Mouse (Mus musculus) liver, embryonic 12.5 days (tissue): Measurements from ENCODE around the gene Flt4. TPM values are rescaled to one million over a fixed set of nuclear protein-coding genes. Genes with fewer than 3 reads are reported as not detected.

Experiments
- ATAC-seq: fragments of 200-750 bp; cut with Nextera tagmentation; 2 replicates; pipeline ENCODE4 v1.8.0; 2017; ENCODE audit warnings: moderate number of reproducible peaks, mild to moderate bottlenecking, moderate library complexity
- H3K27ac ChIP-seq: fragments of 300-500 bp; sonication (generic); 2 replicates; pipeline ENCODE4 v1.5.1; 2016; ENCODE audit warnings: mild to moderate bottlenecking
- H3K27me3 ChIP-seq: fragments of 300-500 bp; sonication (generic); replicated peaks from 2 replicates; pipeline ENCODE4 v1.6.1; 2016; ENCODE audit warnings: mild to moderate bottlenecking, moderate library complexity
- H3K36me3 ChIP-seq: fragments of 300-500 bp; sonication (generic); 2 replicates; pipeline ENCODE4 v1.6.1; 2016; ENCODE audit warnings: mild to moderate bottlenecking, moderate library complexity
- H3K4me1 ChIP-seq: fragments of 300-500 bp; sonication (generic); 2 replicates; pipeline ENCODE4 v1.6.1; 2016
- H3K4me2 ChIP-seq: fragments of 300-500 bp; sonication (generic); 2 replicates; pipeline ENCODE4 v1.6.1; 2016; ENCODE audit warnings: mild to moderate bottlenecking, moderate library complexity
- H3K4me3 ChIP-seq: fragments of 300-500 bp; sonication (generic); 2 replicates; pipeline ENCODE4 v1.5.1; 2016; ENCODE audit warnings: mild to moderate bottlenecking, moderate library complexity
- H3K9ac ChIP-seq: fragments of 300-500 bp; sonication (generic); 2 replicates; pipeline ENCODE4 v1.6.1; 2016; ENCODE audit warnings: mild to moderate bottlenecking, moderate library complexity
- H3K9me3 ChIP-seq: fragments of 300-500 bp; sonication (generic); replicated peaks from 2 replicates; pipeline ENCODE4 v1.6.1; 2016; ENCODE audit warnings: mild to moderate bottlenecking, moderate library complexity
- WGBS: fragments of 180-500 bp; shearing (Covaris S2); methylation state at CpG from one replicate; pipeline ENCODE4 v1.1.7; 2016; ENCODE audit not compliant: insufficient replicate concordance; 5-methylcytosine and 5-hydroxymethylcytosine counted together
- polyA plus RNA-seq: library from polyadenylated mRNA; unstranded; fragments of >200 nt; fragmentation: Nextera tagmentation; extraction: Ambion mirVana; gene quantifications from 2 replicates; pipeline ENCODE4 v1.2.1, GENCODE M21; 2016

Flt4 gene
- polyA plus RNA-seq, 1 experiment from 2014 or later, result 4.7 TPM

DNA sequence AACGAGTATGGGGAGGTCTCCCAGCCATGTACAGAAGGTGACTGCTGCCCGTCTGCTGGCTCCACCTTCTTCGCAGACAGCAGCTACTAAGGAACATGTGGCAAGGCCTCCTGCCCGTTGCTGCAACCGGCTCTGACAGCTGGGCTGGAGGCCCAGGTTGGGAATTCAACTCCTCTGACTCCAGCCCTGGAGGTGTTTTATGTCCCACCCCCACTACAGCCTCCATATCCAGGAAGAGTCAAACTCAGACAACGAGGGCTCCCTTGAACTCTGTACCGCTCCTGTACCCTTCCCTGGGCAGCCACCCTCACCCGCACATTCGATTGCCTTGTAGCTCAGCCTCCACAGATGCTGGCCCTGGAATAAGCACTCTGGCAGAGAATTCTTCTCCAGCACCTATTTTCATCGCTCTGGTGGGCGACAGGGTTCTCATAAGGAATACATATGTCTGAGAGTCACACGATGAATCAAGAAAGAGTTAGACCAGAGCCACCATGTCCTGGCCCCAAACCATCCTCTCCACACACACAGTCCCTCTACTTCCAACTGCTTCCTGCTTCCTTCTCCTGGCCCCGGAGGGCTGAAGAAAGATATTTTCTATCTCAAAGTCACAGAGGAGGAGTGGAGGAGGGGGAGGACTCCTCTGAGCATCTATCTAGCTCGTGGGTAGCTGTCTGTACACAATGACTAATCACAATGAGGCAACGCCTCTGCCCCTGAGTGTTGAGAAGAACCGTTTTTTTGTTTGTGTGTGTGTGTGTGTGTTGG, 42.1 kb downstream of the Flt4 start:
- H3K4me3 ChIP-seq, result peak overlapping the region; percentile 10; the same call in 1 of the 2 replicates
- WGBS, result 44% methylated on average over 16 of the region's 16 CpGs
- H3K9ac ChIP-seq, result peak overlapping the region; percentile 45
- ATAC-seq, result peak; percentile 89
- H3K27me3 ChIP-seq, result no peaks in the 10 kb centered on the region
- H3K4me1 ChIP-seq, result peaks cover 40% of the 10 kb centered on the region
- peak overlapping the region; percentile 90 for H3K27ac ChIP-seq
- H3K36me3 ChIP-seq, result no peaks in the 10 kb centered on the region
- peak overlapping the region; percentile 58 for H3K4me2 ChIP-seq
- H3K9me3 ChIP-seq, result no peaks in the 10 kb centered on the region

DNA sequence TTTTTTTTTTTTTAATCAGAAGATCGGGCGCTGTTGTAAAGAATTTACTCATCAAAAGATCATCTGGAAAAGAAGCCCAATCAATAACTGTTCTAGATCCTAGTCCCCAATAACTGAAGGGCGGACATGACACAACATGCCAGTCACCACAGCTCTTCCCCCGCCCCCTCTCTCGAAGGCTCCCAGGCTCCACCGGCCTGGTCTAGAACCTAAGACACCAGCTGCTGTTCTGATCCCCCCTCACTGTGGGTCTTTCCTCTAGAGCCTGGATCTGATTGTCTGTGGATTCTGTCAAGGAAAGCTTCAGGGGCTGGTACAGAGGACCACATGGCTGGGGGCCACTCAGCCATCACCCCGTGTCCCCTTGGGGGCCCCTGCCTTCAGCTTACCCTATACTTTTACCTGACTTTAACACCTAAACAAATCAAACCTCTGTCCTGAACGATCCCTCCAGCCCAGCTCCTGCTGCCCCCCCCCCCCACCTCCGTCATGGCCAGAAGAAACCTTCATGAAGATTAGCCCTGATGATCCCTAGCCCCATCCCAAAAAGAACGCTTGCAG, 42.8 kb downstream of the Flt4 start:
- no peaks in the 10 kb centered on the region for H3K9me3 ChIP-seq
- H3K9ac ChIP-seq, result peak overlapping the region; percentile 29
- peak; percentile 54 for ATAC-seq
- 50% methylated on average over 10 of the region's 10 CpGs for WGBS
- H3K36me3 ChIP-seq, result no peaks in the 10 kb centered on the region
- peaks cover 40% of the 10 kb centered on the region for H3K4me1 ChIP-seq
- peak overlapping the region; percentile 2; the same call in 1 of the 2 replicates for H3K4me3 ChIP-seq
- H3K4me2 ChIP-seq, result peak overlapping the region; percentile 58
- H3K27me3 ChIP-seq, result no peaks in the 10 kb centered on the region
- peak overlapping the region; percentile 90 for H3K27ac ChIP-seq

DNA sequence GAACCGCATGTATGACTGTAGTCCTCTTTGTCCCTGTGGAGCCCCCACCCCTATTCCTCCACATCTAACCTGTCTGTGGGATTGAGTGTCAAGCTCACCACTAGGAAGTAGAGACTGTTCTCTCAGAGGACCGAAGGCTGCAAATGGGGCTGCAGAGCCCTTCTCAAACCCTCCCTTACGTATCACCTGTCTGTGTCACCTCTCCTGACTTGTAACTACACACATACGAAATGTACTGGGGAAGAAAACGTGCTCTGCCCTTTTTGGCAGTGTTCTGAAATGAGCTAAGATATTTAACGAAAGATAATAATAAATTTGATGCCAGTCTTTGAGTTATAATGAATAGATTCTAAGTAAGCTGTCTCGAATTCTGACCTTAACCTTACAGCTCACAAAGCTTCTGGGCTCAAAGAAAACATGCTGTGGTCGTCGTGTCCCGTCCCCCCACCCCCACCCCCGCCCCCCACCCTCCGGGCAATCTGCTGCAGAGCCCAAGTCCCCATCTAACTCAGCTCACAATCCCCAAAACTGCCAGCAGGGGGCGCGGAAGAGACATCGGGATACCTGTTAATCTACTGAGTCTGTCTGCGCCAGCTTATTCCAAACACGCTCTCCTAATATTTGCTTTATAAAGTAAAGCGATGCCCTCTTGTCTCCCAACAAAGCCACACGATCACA, 43.5 kb downstream of the Flt4 start:
- Histone ChIP-seq H3K9me3 (no peaks in the 10 kb centered on the region), H3K4me1 (peaks cover 40% of the 10 kb centered on the region), H3K27me3 (no peaks in the 10 kb centered on the region), H3K4me3 (peak overlapping the region; percentile 8; the same call in 1 of the 2 replicates), H3K4me2 (peak overlapping the region; percentile 58), H3K9ac (peak overlapping the region; percentile 24; the same call in 1 of the 2 replicates), H3K36me3 (no peaks in the 10 kb centered on the region), H3K27ac (peak overlapping the region; percentile 90)
- 20% methylated on average over 19 of the region's 19 CpGs for WGBS
- peak; percentile 39; the same call in 1 of the 2 replicates for ATAC-seq

DNA sequence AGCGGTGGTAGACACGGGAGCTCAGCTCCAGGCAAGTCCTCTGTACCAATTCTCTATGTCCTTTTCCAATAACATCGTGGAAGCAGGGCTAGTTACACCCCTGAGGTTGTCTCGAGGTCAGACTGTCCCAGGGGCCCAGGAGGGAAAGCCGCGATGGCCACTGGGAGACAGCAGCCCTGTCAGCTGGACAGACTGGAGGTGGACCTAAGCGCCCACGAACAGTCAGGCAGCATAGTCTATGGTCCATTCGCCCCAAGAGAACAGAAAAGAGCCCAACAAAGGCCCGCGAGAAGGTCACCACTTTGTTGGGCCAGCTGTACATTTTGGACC, 44.0 kb downstream of the Flt4 start:
- WGBS, result 37% methylated on average over 11 of the region's 11 CpGs
- H3K9ac ChIP-seq, result peak overlapping the region; percentile 24; the same call in 1 of the 2 replicates
- 0 out of 2 replicates have a peak, but pooled peaks have one; percentile 11 for ATAC-seq
- H3K36me3 ChIP-seq, result no peaks in the 10 kb centered on the region
- H3K27me3 ChIP-seq, result no peaks in the 10 kb centered on the region
- 0 out of 2 replicates have a peak overlapping the region, but pooled peaks have one; percentile 38 for H3K27ac ChIP-seq
- H3K4me1 ChIP-seq, result peaks cover 43% of the 10 kb centered on the region
- no peaks in the 10 kb centered on the region for H3K9me3 ChIP-seq
- H3K4me3 ChIP-seq, result peak overlapping the region; percentile 8; the same call in 1 of the 2 replicates
- H3K4me2 ChIP-seq, result peak overlapping the region; percentile 58

DNA sequence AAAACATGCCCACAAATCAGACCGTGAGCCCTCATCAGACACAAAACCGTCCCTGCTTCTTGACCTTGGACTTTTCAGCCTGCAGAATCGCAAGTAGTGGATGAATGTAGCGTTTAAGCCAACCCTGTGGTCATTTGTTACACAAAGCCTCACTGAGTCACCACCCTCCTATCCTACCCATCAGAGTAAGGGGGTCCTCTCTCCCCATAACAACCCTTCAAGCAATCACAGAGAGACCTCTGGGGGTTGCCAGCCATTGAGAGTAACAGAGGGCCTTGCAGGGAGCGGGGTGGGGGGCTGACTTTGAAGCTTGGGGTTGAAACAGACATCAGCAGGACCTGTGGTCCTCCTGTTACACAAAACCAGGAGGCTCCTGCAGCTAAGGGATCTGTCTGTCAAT, 45.6 kb downstream of the Flt4 start:
- Histone ChIP-seq H3K9ac (no peak overlapping the region), H3K4me2 (no peak overlapping the region), H3K4me1 (peaks cover 56% of the 10 kb centered on the region), H3K4me3 (no peak overlapping the region), H3K9me3 (no peaks in the 10 kb centered on the region), H3K27me3 (no peaks in the 10 kb centered on the region), H3K27ac (no peak overlapping the region), H3K36me3 (no peaks in the 10 kb centered on the region)
- no peak for ATAC-seq
- WGBS, result 77% methylated on average over 5 of the region's 5 CpGs

DNA sequence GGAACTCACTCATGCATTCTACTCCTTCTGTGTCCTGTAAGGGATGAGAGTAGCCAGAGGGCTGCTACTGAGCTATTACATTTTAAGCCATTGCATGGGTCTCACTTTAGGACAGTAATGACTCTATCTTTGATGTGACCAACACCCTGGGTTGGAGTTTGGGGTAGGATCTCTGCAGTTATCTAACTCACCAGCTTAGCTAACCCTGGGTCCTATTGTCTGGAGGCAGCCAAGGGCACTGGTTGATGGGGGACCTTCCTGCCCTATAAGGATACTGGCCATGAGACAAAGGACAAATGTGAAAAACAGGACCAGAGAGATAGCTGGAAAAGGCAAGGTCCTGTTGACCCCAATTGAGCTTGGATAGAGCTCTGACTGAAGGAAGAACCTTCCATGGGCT, 46.4 kb downstream of the Flt4 start:
- no peak for ATAC-seq
- peaks cover 48% of the 10 kb centered on the region for H3K4me1 ChIP-seq

DNA sequence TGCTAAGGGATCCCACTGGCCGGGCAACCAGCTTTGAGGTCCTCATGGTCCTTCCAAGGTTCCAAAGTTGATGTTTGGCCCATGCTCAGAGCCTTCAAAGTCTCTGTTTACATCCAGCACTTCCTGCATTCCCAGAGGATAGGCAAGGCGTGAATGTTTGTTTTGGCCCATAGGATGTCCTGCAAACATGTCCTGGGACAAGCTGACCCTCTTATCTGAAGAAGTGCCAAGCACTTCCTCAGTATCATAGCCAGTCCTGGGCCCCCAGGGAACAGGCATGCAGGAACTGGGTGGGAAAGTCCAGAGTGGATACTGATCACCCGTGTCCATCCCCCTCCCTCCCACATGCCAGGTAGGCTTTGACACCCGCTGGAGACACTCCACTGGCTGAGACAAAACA, 49.0 kb downstream of the Flt4 start:
- Histone ChIP-seq H3K27ac (no peak overlapping the region), H3K9me3 (no peaks in the 10 kb centered on the region), H3K4me2 (no peak overlapping the region), H3K36me3 (no peaks in the 10 kb centered on the region), H3K27me3 (peaks cover 5% of the 10 kb centered on the region; the same call in 1 of the 2 replicates), H3K4me1 (peaks cover 23% of the 10 kb centered on the region), H3K9ac (no peak overlapping the region), H3K4me3 (no peak overlapping the region)
- ATAC-seq, result no peak
- 58% methylated on average over 4 of the region's 4 CpGs for WGBS

More for the DNA sequence above, 46.4 kb downstream of the Flt4 start:
- no peaks in the 10 kb centered on the region for H3K27me3 ChIP-seq
- H3K36me3 ChIP-seq, result no peaks in the 10 kb centered on the region
- H3K9me3 ChIP-seq, result no peaks in the 10 kb centered on the region
- H3K27ac ChIP-seq, result no peak overlapping the region
- no peak overlapping the region for H3K4me3 ChIP-seq
- H3K4me2 ChIP-seq, result no peak overlapping the region
- H3K9ac ChIP-seq, result no peak overlapping the region

DNA sequence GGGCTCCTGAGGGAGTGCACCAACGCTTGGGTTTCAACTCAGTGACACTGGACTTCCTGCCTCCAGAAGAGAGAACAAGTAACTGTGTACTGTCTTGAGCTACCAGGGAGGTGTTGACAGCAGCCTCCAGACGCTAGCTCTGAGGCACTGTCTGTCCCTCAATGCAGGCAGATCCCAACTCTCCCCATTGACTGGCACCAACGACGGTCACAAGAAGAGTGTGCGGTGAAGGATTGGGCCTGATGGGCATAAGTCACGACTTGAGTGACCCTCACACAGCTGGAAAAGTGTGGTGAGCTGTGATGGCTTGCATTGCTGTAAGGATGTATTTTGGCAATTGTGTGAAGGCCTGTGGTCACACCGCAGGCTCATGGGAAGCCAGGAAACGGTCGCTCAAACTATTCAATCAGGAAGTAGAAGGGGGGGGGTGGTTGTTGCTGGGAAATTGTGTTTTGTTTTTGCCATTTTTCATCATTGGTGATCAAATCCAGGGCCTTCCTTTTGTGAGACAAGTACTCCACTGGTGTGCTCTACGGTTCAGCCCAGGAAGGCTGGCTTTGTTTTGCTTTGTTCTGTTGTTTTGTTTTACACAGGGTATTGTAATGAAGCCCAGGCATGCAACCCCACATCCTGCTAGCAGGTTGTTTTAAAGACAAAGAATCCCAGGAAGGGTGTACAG, 49.9 kb downstream of the Flt4 start:
- H3K27ac ChIP-seq, result peak overlapping the region; percentile 50; the same call in 1 of the 2 replicates
- H3K9me3 ChIP-seq, result no peaks in the 10 kb centered on the region
- no peak overlapping the region for H3K4me2 ChIP-seq
- WGBS, result 29% methylated on average over 10 of the region's 10 CpGs
- no peak overlapping the region for H3K9ac ChIP-seq
- no peaks in the 10 kb centered on the region for H3K36me3 ChIP-seq
- peaks cover 5% of the 10 kb centered on the region; the same call in 1 of the 2 replicates for H3K27me3 ChIP-seq
- H3K4me1 ChIP-seq, result peaks cover 23% of the 10 kb centered on the region
- no peak overlapping the region for H3K4me3 ChIP-seq
- no peak for ATAC-seq

DNA sequence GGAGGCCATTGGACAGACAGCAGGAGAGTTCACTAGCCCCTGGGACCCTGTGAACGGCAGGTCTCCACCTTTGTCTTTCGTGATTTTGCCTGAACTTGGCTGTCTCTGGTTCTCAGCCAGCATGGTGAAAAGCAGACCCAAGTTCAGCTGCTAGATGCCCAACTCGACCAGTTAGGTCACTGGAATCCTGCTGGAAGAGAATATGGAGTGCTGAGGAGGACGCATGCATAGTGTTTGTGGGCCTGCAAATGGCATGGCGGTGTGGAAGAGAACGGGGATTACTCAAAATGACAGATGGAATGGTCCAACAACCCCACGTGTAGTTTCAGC, 50.4 kb downstream of the Flt4 start:
- Histone ChIP-seq H3K4me2 (no peak overlapping the region), H3K27me3 (peaks cover 5% of the 10 kb centered on the region; the same call in 1 of the 2 replicates), H3K4me1 (peaks cover 23% of the 10 kb centered on the region), H3K27ac (no peak overlapping the region), H3K36me3 (no peaks in the 10 kb centered on the region), H3K4me3 (no peak overlapping the region), H3K9ac (no peak overlapping the region), H3K9me3 (no peaks in the 10 kb centered on the region)
- no peak for ATAC-seq
- 62% methylated on average over 7 of the region's 7 CpGs for WGBS

DNA sequence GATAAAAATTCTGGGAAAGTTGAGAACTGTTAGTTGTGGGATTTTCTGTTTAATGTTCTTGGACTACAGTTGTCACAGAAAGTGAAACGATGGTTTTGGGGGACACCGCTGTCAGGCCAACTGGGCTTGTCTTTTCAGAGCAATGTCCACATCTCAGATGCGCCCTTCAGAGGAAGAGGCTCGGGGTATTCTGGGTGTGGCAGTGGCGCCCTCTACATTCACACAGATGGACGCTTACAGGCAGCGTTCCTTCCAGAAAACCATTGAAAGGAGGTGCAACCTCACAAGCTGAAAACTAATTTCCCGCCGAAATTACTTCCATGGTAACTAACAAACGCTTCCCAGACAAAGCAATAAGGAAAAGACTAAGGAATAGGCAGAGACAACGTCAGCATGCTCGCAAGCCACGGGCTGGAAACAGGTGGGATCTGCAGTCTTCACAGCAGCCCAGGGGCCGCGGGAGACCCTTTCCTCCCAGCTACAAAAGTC, 53.3 kb downstream of the Flt4 start:
- 38% methylated on average over 15 of the region's 15 CpGs for WGBS

DNA sequence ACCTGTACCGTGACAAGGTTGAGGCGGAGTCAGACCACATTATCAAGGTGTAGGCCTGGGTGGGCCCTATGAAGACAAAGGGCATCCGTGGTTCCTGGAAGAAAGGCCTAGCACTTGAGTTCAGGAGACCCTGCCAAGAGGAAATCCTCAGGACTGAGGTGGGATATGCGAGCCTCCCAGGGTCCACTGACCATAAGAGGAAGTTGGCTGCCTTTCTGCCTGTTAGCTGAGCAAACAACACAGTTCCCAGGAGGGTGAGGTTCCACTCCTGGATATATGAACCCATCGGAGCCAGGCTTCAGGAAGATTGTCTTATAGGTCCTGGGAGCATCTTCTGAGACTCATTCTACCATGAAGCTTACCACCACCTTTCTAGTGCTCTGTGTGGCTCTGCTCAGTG, 54.2 kb downstream of the Flt4 start, which contains the start of gene Scgb3a1:
TSS of gene Scgb3a1 (plus strand) at position 301 of the 400 bp plus-strand sequence.
- no peaks in the 10 kb centered on the region for H3K9me3 ChIP-seq
- peaks cover 30% of the 10 kb centered on the region for H3K4me1 ChIP-seq
- H3K9ac ChIP-seq, result no peak within 1 kb of the TSS
- H3K27me3 ChIP-seq, result peaks cover 5% of the 10 kb centered on the region; the same call in 1 of the 2 replicates
- peaks cover 5% of the 10 kb centered on the region for H3K36me3 ChIP-seq
- WGBS, result 48% methylated on average over 5 of the region's 5 CpGs
- H3K27ac ChIP-seq, result no peak within 1 kb of the TSS
- no peak for ATAC-seq
- no peak within 1 kb of the TSS for H3K4me2 ChIP-seq
- H3K4me3 ChIP-seq, result no peak within 1 kb of the TSS

More for the DNA sequence above, 53.3 kb downstream of the Flt4 start:
- H3K36me3 ChIP-seq, result no peaks in the 10 kb centered on the region
- peaks cover 35% of the 10 kb centered on the region for H3K4me1 ChIP-seq
- no peaks in the 10 kb centered on the region for H3K9me3 ChIP-seq
- ATAC-seq, result no peak
- H3K4me2 ChIP-seq, result no peak overlapping the region
- no peak overlapping the region for H3K9ac ChIP-seq
- H3K4me3 ChIP-seq, result no peak overlapping the region
- H3K27me3 ChIP-seq, result peaks cover 5% of the 10 kb centered on the region; the same call in 1 of the 2 replicates
- H3K27ac ChIP-seq, result no peak overlapping the region
